Mouse (Mus musculus) hindbrain, embryonic 10.5 days (tissue): Measurements from ENCODE around the gene Corin. TPM values are rescaled to one million over a fixed set of nuclear protein-coding genes. Genes with fewer than 3 reads are reported as not detected.

Experiments
- DNase-seq: peaks from one replicate; pipeline ENCODE4 v3.0.0-alpha.2; 2017; ENCODE audit warnings: low spot score
- H3K27ac ChIP-seq: fragments of 300-500 bp; sonication (generic); 2 replicates; pipeline ENCODE4 v1.5.1; 2016; ENCODE audit warnings: mild to moderate bottlenecking, moderate library complexity
- H3K27me3 ChIP-seq: fragments of 300-500 bp; sonication (generic); 2 replicates; pipeline ENCODE4 v1.6.1; 2016; ENCODE audit warnings: mild to moderate bottlenecking; ENCODE audit not compliant: poor library complexity, insufficient read depth, severe bottlenecking
- H3K36me3 ChIP-seq: fragments of 300-500 bp; sonication (generic); 2 replicates; pipeline ENCODE4 v1.6.1; 2016; ENCODE audit warnings: mild to moderate bottlenecking, moderate library complexity
- H3K4me1 ChIP-seq: fragments of 300-500 bp; sonication (generic); replicated peaks from 2 replicates; pipeline ENCODE4 v1.6.1; 2016; ENCODE audit warnings: mild to moderate bottlenecking
- H3K4me3 ChIP-seq: fragments of 300-500 bp; sonication (generic); 2 replicates; pipeline ENCODE4 v1.5.1; 2016; ENCODE audit warnings: mild to moderate bottlenecking, moderate library complexity
- H3K9me3 ChIP-seq: fragments of 300-500 bp; sonication (generic); 2 replicates; pipeline ENCODE4 v1.6.1; 2016; ENCODE audit warnings: mild to moderate bottlenecking, moderate library complexity
- WGBS: fragments of 180-500 bp; shearing (Covaris S2); methylation state at CpG from one replicate; pipeline ENCODE4 v1.1.7; 2016; 5-methylcytosine and 5-hydroxymethylcytosine counted together
- polyA plus RNA-seq: library from polyadenylated mRNA; unstranded; fragments of >200 nt; fragmentation: Nextera tagmentation; extraction: Ambion mirVana; gene quantifications from 2 replicates; pipeline ENCODE4 v1.2.1, GENCODE M21; 2016

The Corin gene
- polyA plus RNA-seq, 1 experiment from 2014 or later: 7.8 TPM

DNA sequence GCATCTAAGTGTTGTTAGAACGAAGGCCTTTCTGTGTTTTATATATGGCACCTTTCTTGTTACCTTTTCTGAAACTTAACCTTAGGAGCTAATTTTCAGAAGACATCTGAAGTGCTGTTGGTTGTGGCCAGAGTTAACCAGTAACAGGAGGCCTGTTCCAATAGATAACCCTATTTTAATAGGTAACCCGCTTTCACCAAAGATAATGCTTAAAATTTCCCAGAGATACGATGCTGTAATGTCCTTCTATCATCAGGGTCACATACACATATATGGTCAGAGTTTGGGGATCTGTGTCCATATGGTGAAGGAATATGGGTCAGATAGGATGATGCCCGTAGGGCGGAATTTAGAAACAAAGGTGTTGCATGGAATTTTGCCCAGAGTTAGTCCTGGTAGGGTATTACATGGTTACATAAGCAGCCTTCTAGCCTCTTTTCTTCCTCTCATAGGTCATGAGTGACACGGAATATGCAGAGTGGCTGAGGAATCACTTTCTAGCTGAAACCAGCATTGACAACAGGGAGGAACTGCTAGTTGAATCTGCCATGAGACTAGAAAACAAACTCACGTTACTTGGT is 237.2 kb downstream of the Corin start:
- H3K27ac ChIP-seq: no peak overlapping the region
- H3K9me3 ChIP-seq: no peaks in the 10 kb centered on the region

GRCm38 (mm10) chr5:72264195-72264751 is 240.0 kb downstream of the Corin start:
- WGBS: 70% methylated on average over 15 of the region's 15 CpGs
- H3K36me3 ChIP-seq: peaks cover 4% of the 10 kb centered on the region; the same call in 1 of the 2 replicates
- no peak for DNase-seq
- H3K4me1 ChIP-seq: peaks cover 3% of the 10 kb centered on the region; the same call in 1 of the 2 replicates
- H3K27ac ChIP-seq: no peak overlapping the region
- no peaks in the 10 kb centered on the region for H3K27me3 ChIP-seq
- H3K9me3 ChIP-seq: no peaks in the 10 kb centered on the region
- no peak overlapping the region for H3K4me3 ChIP-seq

More for the DNA sequence above, 237.2 kb downstream of the Corin start:
- DNase-seq: no peak
- no peak overlapping the region for H3K4me3 ChIP-seq
- no peaks in the 10 kb centered on the region for H3K27me3 ChIP-seq
- H3K36me3 ChIP-seq: peaks cover 4% of the 10 kb centered on the region; the same call in 1 of the 2 replicates
- H3K4me1 ChIP-seq: peaks cover 3% of the 10 kb centered on the region; the same call in 1 of the 2 replicates
- WGBS: 92% methylated on average over 7 of the region's 7 CpGs

DNA sequence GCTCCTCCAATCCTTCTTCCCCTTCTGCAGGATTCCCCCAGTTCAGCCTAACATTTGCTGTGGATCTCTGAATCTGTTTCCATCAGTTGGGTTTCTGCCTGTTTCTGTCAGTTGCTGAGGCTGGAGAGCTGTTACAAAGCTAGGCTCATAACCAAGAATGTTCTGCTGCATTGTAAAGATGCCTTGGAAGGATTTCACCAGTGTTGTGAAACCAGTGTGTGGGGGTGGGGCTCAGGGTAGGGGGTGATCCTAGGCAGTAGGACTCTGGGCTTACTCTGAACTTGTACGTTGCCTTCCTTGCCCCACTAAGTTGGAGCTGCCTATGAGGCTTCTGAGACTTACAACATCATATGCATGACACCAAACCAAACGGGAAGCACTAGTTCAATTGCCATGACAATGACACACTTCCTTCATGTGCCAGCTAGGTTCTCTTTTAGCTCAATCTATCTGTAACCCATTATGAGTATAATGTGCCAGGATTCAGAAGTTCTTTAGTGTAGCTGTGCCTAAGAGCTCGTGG is 242.4 kb downstream of the Corin start:
- Histone ChIP-seq H3K9me3 (no peaks in the 10 kb centered on the region), H3K4me3 (no peak overlapping the region), H3K4me1 (peaks cover 3% of the 10 kb centered on the region; the same call in 1 of the 2 replicates), H3K27ac (no peak overlapping the region), H3K36me3 (no peaks in the 10 kb centered on the region), H3K27me3 (no peaks in the 10 kb centered on the region)
- no peak for DNase-seq
- 88% methylated on average over 3 of the region's 3 CpGs for WGBS

DNA sequence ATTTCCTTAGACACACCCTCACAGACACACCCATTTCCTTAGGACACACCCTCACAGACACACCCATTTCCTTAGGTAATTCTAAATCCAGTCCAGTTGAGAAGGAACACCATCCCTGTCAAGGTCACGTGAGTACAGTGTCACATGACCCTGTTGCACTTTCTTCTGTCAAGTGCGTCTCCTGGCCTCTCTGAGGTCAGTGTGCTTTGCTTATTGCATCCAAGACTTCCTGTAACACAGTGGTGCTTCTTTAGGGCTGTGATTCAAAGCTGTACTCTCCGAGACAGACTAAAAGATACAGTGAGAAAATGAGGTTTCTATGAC is 245.0 kb downstream of the Corin start:
- no peak overlapping the region for H3K4me3 ChIP-seq

GRCm38 (mm10) chr5:72258409-72259297 is 245.6 kb downstream of the Corin start:
- DNase-seq: no peak
- 89% methylated on average over 17 of the region's 17 CpGs for WGBS
- no peak overlapping the region for H3K27ac ChIP-seq

More for the DNA sequence above, 245.0 kb downstream of the Corin start:
- H3K27me3 ChIP-seq: no peaks in the 10 kb centered on the region
- no peak overlapping the region for H3K27ac ChIP-seq
- 83% methylated on average over 3 of the region's 3 CpGs for WGBS
- DNase-seq: no peak
- no peaks in the 10 kb centered on the region for H3K9me3 ChIP-seq
- peaks cover 3% of the 10 kb centered on the region; the same call in 1 of the 2 replicates for H3K4me1 ChIP-seq
- peaks cover 6% of the 10 kb centered on the region; the same call in 1 of the 2 replicates for H3K36me3 ChIP-seq

DNA sequence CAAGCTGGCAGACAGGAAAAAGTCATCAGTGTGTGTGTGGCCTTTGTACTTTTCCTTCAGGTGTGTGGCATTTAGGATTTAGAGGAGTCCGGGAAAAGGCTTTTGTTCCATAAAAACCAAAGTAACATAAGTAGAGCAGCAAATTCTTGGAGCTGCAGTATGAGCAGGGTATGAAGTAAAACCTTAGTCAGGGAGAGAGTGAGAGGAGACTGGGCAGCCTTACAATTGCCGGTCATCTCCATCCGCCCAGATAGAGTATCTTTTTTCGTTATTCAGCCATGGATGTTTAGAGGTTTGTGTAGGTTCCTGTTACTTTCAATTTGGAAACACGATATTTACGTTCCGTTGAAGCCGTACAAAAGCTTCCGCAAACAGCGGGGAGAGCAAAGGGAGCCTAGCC is 247.2 kb downstream of the Corin start:
- Histone ChIP-seq H3K36me3 (peaks cover 6% of the 10 kb centered on the region; the same call in 1 of the 2 replicates), H3K27ac (no peak overlapping the region), H3K9me3 (no peaks in the 10 kb centered on the region), H3K4me3 (no peak overlapping the region), H3K4me1 (no peaks in the 10 kb centered on the region), H3K27me3 (no peaks in the 10 kb centered on the region)
- no peak for DNase-seq
- 90% methylated on average over 10 of the region's 10 CpGs for WGBS

More at GRCm38 (mm10) chr5:72258409-72259297, 245.6 kb downstream of the Corin start:
- no peaks in the 10 kb centered on the region for H3K27me3 ChIP-seq
- H3K4me1 ChIP-seq: no peaks in the 10 kb centered on the region
- H3K4me3 ChIP-seq: no peak overlapping the region
- peaks cover 6% of the 10 kb centered on the region; the same call in 1 of the 2 replicates for H3K36me3 ChIP-seq
- no peaks in the 10 kb centered on the region for H3K9me3 ChIP-seq

- Histone ChIP-seq H3K4me1 (no peaks in the 10 kb centered on the region), H3K9me3 (no peaks in the 10 kb centered on the region), H3K36me3 (peaks cover 6% of the 10 kb centered on the region; the same call in 1 of the 2 replicates), H3K4me3 (no peak overlapping the region), H3K27me3 (no peaks in the 10 kb centered on the region), H3K27ac (no peak overlapping the region)
- WGBS: 93% methylated on average over 10 of the region's 10 CpGs
- no peak for DNase-seq
These were observed 249.3 kb downstream of the Corin start for GRCm38 (mm10) chr5:72254958-72255357.

DNA sequence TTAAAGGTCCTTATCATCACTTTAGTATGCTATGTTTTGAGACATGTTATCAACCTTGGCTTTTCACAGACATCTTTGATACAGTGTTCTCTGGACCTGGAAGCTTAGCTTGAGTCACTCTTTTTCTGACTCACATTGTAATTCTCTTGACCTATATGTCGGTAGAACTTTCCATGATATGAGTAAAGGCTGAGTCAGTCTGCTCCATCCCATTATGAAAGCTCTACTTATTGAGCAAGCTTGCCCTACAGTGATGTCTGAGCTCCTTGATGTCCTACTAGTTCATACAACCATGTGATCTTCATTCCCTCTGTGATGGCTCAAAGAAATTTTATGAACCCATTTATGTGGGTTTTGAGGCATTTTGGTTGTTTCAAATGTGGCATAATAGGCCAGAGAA is 254.1 kb downstream of the Corin start:
- DNase-seq: no peak
- Histone ChIP-seq H3K27ac (no peak overlapping the region), H3K27me3 (no peaks in the 10 kb centered on the region), H3K4me1 (no peaks in the 10 kb centered on the region), H3K4me3 (no peak overlapping the region), H3K36me3 (peaks cover 14% of the 10 kb centered on the region; the same call in 1 of the 2 replicates), H3K9me3 (no peaks in the 10 kb centered on the region)
- 94% methylated on average over 1 of the region's 1 CpGs for WGBS

Other genes with a start within 250 kb of the Corin start
- 14.9 and 18.1 TPM in 2 replicates for gene Nfxl1, start 55.2 kb upstream of the Corin start, polyA plus RNA-seq
- 0.40 and 1.8 TPM in 2 replicates for gene Zar1, start 76.8 kb upstream of the Corin start, polyA plus RNA-seq
- 3.2 and 7.0 TPM in 2 replicates for gene Gm5868, start 83.1 kb upstream of the Corin start, polyA plus RNA-seq
- gene Cnga1, start 139.8 kb upstream of the Corin start, polyA plus RNA-seq: not detected in 2 replicates
- 0.44 TPM in 1 of 2 replicates, not detected in the other for gene Nipal1, start 143.3 kb upstream of the Corin start, polyA plus RNA-seq
- gene Txk, start 248.3 kb upstream of the Corin start, polyA plus RNA-seq: not detected in 2 replicates